Mouse (Mus musculus) ovary, adult 18-20 months (tissue): ENCODE results near the gene Cstl1.
"Not testable (repeated sequence)": the region's sequence is repeated elsewhere in the genome, so short reads cannot be mapped to it uniquely, and the experiment has no call there.

Experiments
- DNase-seq: peaks from one replicate; pipeline ENCODE4 v3.0.0; 2022; ENCODE audit warnings: low spot score, mixed read lengths

The Cstl1 gene

GRCm38 (mm10) chr2:148750058-148750457 is at the start of gene Cstl1:
Gene Cstl1 (plus strand): TSS chr2:148750358.
- no peak for DNase-seq

DNA sequence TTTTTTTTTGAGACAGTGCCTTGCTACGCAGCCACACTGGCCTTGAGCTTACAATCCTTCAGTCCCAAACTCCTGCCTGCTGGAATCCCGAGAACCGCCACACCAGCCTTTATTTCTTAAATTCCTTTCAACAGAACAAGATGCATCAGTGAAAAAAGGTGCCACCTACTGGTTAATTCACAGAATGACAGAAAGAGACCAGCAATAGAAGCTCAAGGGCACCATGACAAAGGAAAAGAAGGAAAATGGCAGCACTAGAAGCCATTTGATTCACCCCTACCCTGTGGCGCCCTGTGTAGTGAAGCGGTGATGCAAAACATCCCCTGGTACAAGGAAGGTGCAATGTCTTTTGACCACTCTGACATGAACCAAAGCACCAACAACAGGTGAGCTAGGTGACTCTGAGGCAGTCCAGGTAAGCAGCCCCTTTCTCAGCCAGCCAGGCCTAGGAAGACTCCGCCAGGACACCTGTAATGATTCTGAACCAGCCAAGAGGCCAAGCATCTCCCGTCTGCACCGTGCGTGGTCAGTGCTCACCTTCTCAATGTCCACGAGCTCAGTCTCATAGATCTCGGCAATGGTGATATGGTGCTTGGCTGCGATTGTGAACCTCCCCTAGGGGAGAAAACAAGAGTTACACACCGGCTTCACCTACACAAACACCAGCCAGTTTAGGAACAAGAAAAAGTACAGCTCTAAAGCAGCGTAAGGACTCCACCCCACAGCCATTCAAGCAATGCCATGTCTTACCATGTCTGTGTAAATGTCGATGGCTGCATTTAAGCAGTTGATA is 43.6 kb upstream of the Cstl1 start:
- no peak for DNase-seq

- no peak for DNase-seq
Measured at GRCm38 (mm10) chr2:148707202-148707530, 43.0 kb upstream of the Cstl1 start.

DNA sequence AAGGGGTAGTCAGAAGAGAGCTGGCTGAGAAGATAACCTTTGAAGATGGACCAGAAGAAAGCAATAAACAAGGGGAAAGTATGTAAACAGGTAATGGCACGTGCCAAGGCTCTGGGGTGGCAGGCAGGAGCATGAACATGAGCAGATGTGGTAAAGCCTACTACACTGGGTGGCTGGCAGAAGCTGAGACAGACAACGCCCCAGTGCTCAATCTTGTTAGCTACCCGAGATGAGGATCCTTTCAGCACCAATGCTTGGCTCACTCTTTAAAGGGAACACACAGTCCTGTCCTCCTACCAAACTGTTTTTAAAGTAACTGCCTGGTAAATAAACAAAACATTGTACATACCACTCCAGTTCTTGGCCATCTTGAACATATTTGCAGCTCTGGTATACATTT is 37.8 kb upstream of the Cstl1 start:
- DNase-seq: no peak

GRCm38 (mm10) chr2:148717072-148717471 is 33.1 kb upstream of the Cstl1 start:
- no peak for DNase-seq

- no peak for DNase-seq
Measured at GRCm38 (mm10) chr2:148719271-148719995, 30.7 kb upstream of the Cstl1 start.

DNA sequence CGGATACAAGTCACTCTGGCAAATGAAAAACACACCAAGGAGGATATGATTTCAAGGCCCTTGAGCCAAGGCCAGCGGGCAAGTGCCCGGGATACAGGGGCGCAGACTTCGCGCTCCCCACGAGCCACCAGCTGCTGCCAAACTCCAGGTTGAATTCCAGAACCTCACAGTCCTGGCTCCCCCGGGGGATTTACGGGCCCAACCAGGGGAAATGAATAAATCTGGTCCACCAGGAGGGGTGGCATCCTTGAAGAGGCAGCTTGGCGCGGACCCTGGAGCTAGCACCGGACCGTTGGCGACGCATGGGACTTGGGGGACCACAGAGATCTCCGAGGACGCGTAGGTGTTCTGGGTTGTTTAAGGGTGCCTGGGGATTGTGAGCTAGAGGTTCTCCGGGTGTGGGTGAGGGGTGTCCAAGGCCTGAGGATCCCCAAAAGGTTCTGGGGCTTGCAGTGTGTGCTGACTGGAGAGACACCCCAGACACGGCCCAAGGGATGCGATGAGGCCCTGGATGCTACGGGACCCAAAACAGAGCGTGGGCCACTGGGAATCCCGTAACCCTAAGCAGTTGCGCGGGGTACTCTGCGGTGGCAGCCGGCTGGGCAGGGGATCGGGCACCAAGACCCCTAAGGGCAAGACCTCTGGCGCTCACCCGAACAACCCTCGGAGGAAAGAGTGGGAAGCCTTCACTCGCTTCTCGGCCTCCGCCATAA is 18.4 kb upstream of the Cstl1 start:
- DNase-seq: peak; percentile 11

- peak; percentile 93 for DNase-seq
Measured at GRCm38 (mm10) chr2:148732327-148733000, 17.7 kb upstream of the Cstl1 start, which contains the start of gene Napb. Gene Napb (minus strand): TSS chr2:148732467.

DNA sequence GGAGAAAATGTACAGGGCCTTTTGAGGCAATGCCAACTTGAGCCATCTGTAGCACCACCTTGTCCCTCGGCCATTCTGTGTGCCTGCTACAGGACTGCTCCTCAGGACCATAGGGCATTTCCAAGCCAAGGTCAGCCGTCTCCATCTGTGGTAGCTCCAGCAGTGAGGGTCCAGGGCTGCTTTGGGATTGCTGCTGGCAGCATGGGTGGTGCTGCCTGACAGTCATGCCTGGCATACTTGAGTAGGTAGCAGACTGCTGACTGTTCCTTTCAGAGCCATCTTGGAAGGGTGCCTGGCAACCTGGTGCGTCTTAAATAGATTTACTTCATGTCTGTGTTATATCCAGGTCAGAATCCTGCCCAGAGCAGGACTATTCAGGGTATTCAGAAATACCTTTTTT is 7.2 kb upstream of the Cstl1 start:
- no peak for DNase-seq

DNA sequence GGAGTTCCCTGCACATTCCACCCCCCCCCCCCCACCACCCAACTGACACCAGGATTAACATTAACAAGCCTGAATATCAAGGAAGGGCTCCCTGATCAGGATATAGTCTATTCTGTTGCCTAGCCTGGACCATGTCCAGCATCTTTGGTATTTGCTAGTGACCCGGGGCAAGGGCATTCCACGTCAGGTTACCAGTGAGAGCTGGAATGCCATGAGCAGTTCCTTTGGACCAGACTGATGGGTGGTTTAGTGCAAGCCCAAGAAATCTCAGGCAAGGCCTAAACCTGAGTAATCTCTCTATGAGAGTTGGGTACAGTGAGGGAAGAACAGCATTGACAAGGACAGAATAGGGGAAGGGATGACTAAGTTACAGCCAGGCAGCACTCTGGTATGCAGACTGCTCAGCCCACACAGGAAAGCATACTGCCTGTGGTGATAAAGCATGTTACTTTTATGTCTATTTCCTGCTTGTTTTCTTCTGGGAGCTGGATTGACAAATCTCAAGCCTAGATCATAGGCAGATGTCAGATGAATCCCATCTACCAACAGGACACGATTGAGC is 6.2 kb upstream of the Cstl1 start:
- no peak for DNase-seq

DNA sequence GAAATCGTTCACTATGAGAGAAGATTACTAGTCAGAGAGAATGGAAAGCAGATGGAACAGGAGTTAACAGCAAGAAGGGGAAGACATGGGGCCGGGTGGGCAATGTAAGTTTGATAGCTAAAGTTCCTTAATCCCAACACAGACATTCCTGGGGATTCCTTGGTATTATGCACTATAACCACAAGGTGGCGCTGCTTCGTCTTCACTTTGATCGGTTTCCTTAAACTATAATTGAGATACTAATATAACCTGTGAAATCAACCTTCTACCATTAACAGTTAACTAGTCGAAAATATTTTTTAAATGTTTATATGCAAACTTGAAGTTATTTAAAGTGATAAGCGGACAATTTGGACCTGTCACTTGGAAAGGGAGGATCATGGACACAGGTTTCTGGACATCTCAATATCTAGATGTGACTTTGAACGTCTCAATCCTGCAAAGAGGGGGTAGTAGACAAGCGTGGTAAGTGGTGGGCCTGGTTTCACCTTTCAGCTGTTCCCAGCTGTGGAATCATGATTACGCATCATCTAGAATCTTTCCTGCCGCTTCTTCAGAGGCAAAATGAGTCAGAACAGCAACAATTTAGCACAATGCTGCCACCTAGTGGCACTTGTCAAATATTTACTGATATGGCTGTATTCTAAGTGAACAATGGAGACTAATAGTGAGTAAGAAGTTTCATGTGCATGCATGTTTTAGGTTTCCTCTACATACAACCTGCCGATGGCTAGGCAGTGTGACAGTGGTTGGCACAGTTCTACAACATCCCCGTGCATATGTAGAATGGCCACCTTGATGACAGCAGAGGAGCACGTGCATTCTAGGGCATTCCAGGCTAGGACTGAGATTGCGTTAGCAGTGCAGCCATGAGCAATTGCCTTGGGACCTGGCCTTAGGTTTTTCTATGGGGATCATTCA is 2.0 kb downstream of the Cstl1 start:
- DNase-seq: peak; percentile 44

DNA sequence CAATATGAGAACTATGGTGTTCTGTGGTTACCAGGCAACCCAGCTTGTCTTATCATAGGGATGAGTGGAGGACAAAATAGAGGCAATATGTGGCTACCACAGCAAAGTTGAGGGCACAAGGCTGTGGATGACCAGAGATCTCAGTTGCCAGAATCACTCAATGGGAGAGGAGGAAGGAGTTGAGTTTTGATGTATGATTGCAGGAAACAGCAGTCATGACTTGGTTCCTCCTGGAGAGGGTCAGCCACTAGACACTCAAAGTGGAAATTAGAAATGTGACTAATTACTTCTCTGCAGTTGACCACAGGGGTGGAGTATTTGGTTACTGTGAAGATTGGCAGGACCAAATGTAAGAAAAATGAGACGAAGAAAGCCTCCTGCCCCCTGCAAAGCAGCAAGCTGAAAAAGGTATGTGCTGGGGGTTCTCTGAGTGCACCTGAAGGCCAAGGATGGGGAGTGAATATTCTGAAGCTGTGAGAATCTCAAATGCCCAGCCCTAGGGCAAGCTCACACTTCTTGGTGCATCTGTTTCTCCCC is 4.2 kb downstream of the Cstl1 start:
- DNase-seq: no peak

DNA sequence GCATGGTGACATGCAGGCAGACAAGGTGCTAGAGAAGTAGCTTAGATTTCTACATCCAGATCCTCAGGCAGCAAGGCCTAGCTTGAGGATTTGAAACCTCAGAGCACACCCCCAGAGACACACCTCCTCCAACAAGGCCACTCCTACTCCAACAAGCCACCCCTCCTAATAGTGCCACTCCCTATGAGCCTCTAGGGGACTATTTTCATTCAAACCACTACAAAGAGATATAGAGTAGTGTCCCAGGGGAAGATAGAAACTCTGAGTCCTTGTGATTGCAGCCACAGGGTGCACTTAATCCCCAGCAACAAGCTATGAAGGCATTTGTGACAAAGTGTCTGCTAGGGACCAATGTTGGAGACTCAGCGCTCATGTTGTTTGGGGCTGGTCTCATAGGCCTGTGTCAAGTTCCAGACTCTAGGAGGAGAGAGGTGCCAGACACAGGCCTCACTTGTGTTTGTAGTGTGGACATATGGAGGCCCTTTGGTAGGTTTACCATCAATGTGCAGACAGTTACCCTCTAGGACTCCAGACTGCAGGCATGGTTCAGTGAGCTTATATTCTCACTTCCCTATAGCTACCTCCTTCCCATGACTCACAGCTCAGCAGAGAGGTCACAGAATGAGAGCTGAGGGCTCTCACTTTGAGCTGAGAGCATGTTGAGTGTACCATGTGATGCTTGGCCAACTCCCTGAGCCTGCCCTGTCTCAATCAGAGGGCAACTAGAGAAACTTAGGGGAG is 13.7 kb downstream of the Cstl1 start:
- no peak for DNase-seq

GRCm38 (mm10) chr2:148771397-148771796 is 21.2 kb downstream of the Cstl1 start, which contains the start of gene Cst11:
Gene Cst11 (minus strand): TSS chr2:148771497.
- DNase-seq: not testable (repeated sequence)

DNA sequence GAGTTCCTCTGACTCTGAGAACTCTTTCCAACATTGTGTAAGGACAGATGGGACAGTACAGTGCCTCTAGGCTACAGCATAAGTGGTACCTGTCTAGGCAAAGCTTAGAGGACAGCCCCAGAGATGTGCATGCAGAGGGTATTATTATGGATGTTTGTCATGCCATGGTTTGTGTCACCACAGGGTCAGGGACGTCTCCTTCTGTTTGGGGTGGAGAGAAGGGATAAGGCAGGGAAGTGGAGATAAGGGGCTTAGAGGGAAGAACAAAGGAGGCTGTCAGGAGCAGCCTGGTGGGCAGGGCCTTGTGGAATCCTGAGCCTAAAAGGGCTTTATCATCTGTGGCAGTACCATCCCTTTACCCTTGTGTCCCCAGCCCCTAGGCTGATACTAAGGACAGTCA is 31.6 kb downstream of the Cstl1 start, which contains the start of gene 8030411F24Rik:
Gene 8030411F24Rik (plus strand): TSS at position 301 of the 400 bp plus-strand sequence.
- no peak for DNase-seq

GRCm38 (mm10) chr2:148789142-148789541 is 39.0 kb downstream of the Cstl1 start, which contains the start of gene Cst12:
Gene Cst12 (plus strand): TSS chr2:148789361.
- DNase-seq: peak; percentile 20

DNA sequence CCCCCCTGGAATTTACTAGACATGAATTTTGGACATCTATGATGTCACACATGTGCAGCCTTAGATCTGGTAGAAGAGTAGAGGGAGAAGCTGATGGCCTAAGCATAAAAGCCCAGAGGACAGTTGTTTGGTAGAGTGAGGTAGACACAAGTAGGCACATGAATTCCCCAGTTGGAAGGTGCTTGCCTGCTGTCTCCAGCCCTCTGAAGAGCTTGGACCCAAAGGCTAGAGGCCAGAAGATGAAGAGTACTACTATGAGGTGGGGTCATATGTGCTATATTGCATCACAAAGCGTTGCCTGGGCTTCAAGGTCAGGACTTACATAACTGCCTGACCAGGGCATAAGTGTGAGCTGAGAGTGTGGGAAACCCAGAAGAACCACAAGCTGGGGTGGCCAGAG is 48.3 kb downstream of the Cstl1 start, which contains the start of gene Cst8:
Gene Cst8 (plus strand): TSS at position 301 of the 400 bp plus-strand sequence.
- DNase-seq: no peak

DNA sequence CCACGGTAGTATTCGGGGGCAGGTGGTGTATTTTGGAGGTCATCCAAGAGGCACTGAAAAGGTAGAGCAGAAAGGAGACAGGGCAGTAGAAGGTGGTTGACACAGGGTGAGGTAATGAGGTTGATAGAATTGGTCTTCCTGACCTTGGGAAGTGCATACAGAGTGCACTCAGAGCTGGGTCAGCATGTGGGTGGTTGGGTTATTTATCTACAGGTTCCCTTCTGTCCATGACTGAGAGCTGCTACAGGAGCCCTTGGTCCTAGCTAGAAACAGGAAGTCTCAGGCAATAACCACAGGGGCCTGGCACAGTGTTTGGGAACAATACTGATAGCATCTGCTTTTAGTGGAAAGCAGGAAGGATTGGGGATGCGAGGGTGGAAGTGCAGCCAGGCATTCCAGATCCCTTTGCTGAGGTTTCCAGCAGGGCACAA is 51.3 kb downstream of the Cstl1 start:
- DNase-seq: peak; percentile 48
